Mouse (Mus musculus): Measurements from ENCODE around the gene Rassf2.

GRCm38 (mm10) chr2:132005445-132005844, 24.6 kb downstream of the Rassf2 start:
- no peak for TF ChIP-seq CTCF (IDR thresholded peaks at IDR 0.05; ENCODE audit: insufficient read depth, low read length)
- no peak for TF ChIP-seq POLR2A (IDR thresholded peaks at IDR 0.05; ENCODE audit: borderline replicate concordance, extremely low read depth, low read depth, low read length)

All from lung, adult 2 months (tissue).